Mouse (Mus musculus) thymus, postnatal 14 days (tissue): ENCODE data around the gene Wbp4.
A peak's percentile ranks its signal among the peaks of the same experiment; 100 is the strongest.
"Not testable (repeated sequence)": the region's sequence is repeated elsewhere in the genome, so short reads cannot be mapped to it uniquely, and the experiment has no call there.

Experiments
- DNase-seq: peaks from one replicate; pipeline ENCODE4 v3.0.0; 2021

The Wbp4 gene

DNA sequence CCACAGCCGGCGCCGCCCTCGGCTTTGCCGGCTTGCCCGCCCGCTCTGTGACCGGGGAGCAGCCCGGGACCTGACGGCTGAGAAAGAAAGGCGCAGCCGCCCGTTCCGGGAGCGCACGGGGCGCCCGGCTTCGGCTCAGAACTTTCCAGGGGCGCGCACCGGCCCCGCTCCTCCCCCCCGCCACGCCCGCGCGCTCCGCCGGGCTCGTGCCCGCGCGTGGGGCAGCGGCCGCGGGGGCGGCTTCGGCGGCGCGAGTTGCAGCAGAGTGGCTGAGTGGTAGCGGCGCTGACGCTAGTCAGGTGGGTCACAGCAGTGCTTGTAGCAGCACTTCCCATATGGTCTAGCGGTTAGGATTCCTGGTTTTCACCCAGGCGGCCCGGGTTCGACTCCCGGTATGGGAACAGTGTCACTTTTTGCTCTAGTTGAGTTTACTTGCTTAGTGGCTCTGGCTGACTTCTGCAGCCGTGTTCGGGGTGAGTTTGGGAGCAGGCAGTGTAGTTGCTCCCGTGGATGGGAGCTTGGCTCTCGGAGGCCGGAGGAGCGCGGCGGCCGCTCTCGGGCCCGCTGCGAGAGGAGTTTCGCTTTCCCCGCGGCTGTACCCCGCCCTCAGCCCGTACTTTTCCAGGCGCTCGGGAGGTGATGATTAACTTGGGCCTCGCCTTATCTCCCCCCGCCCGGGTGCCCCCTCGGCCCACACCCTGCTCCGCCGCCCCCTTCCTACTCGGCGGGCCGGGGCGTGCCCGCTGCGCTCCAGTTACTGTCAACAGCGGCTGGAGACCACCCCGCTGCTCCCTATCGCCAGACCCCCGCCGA is at the start of gene Wbp4:
Wbp4 (minus strand) TSS at position 182 of the 813 bp plus-strand sequence.
- peak; percentile 94 for DNase-seq

DNA sequence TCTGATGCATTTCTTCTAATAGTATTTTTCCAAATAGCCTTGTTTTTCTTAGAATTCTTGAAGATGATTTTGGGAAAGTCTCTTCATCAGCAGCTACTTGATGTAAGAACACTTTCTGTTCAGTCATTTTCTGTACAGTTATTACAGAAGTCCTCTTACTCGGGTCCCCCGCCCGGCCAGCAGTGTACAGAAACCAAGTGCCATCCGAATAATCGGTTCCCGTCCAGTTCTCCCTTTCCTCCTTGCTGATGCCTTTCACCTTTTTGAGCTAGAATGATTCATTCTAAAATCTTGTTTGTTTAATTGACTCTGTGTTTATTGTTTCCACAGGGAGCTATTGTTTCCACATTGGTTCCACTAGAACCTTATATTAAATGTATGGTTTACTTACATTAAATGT is 49.4 kb upstream of the Wbp4 start:
- DNase-seq: no peak

- DNase-seq: peak; percentile 50
Measured at GRCm38 (mm10) chr14:79529581-79530554, 48.5 kb upstream of the Wbp4 start.

- DNase-seq: no peak
Measured at GRCm38 (mm10) chr14:79527704-79528103, 46.4 kb upstream of the Wbp4 start.

- DNase-seq: not testable (repeated sequence)
Measured at GRCm38 (mm10) chr14:79526106-79526505, 44.8 kb upstream of the Wbp4 start.

DNA sequence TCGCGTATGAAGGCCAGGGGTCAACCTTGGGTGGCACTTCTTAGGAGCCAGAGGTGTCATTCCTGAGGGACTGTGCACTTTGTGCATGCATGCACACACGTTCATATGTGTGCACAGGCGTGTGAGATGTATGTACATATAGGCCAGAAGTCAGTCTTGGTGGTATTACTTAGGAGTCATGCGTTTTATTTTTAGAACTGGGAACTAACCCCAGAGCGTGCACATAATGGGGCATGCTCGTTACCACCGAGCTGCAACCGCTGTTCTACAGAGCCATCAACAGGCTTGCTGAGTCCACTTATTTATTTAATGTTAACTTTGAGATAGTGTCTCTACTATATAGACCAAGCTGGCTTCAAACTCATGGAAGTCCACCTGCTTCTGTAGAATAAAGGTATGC is 41.1 kb upstream of the Wbp4 start:
- DNase-seq: peak; percentile 51

- peak; percentile 68 for DNase-seq
Measured at GRCm38 (mm10) chr14:79521471-79522117, 40.3 kb upstream of the Wbp4 start.

- DNase-seq: no peak
Measured at GRCm38 (mm10) chr14:79521056-79521455, 39.7 kb upstream of the Wbp4 start.

GRCm38 (mm10) chr14:79520612-79521011 is 39.3 kb upstream of the Wbp4 start:
- no peak for DNase-seq

DNA sequence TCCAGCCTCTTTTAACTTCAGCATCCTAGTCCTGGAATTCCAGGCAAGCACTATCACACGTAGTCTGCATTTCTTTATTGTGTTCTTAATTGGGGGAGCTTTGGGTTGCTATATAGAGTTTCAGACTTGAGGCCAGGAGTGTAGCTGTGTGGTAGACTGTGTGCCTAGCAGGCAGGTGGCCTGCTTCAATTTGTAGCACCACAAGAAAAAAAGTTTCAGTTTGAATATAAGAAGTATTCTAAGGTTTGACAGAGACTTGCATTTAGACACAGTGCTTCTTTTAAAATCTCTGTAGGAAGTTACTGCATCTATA is 38.3 kb upstream of the Wbp4 start:
- no peak for DNase-seq

GRCm38 (mm10) chr14:79518761-79519662 is 37.7 kb upstream of the Wbp4 start:
- peak; percentile 54 for DNase-seq

GRCm38 (mm10) chr14:79518123-79518522 is 36.8 kb upstream of the Wbp4 start:
- no peak for DNase-seq

DNA sequence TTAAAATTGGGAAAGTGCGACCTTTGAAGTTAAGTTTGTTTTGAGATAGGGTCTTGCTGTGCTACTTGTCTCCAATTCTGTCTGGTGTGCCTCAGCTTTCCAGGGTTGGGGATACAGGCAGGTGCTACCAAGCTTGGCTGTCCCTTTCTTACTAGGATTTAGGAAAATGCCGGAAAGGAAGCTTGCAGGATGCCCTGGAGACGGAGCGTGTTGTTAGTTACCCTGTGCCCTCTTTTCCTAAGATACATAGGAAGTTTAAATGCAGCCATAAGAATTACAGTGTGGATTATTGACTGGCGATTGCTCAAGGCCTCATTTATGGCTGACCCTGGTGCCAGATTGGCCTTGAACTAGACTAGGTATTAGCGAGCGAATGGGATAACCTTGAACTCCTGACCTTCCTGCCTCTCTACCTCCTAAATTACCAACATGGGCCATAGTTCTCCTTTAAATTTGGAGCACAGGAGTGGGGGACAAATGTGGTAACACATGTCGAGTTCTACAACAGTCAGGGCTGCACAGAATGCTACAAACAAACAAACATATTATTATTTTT is 35.9 kb upstream of the Wbp4 start:
- no peak for DNase-seq

DNA sequence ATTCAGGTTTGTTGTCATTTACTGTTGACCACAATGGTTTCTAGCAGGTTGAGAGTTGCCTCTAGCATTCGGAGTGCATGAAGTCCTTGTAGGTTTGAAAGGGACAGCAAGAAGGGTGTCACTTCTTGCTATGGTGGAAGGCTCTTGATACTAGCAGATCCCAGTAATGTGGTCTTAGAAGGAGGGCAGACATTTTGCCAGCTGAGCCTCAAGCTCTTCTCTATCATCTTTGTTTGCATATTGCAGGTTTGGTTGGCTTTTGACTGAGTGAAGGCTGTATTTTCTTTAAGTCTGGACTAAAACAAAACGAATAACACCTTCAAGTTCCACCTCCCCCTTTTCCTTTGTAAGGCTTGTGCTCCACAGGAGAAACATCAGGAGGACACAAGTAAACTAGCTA is 35.4 kb upstream of the Wbp4 start:
- DNase-seq: peak; percentile 30

DNA sequence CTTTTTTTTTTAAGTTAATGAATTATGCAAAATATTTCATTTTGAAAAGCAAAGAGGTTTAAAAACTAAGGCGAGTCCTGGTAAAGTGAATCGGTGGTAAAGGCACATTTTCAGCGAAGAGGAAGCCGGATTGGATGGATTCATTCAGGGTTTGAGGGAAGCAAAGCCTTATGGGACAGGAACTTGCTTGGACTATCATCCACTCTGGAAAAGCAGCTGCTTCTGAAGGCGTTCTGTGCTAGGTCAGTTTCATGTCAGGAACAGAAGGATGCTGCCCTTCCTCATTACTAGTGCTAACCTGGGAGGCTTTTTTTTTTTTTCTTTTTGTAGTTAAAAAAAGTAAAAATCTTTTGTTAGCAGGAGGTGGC is 34.9 kb upstream of the Wbp4 start:
- DNase-seq: peak; percentile 39

DNA sequence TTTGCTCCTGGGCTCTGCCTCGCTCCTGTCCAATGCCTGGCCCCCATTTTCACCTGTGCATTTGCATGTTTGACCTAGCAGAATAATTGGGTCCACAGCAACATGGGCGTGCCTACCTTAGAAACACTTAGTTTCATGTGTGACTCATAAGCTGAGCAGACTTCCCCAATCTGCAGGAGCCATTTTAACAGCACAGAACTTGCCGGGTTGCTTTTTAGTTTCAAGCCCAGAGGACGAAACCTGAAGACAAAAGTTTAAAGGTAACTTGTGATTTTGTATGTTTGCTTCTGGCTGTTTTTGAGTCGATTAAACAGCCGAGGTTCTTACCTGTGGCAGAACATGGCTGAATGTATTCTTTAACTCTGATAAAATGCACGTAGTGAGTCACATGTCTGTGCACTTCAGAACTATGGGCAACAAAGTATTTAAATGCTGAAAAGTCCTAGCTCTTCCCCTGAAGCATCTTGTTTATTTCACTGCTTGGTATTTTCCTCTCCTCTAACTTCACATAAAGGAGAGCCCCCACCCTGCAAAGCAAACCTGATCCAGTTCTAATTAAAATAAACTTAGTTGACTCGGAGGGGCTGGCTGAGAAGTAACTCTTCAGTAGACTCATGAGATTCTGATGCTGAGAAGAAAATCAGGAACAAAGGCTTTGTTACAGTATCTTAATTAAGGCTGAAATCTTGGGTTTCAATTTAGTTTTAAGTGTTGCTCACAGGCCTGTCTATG is 34.4 kb upstream of the Wbp4 start:
- DNase-seq: peak; percentile 70

- no peak for DNase-seq
Measured at GRCm38 (mm10) chr14:79515100-79515499, 33.8 kb upstream of the Wbp4 start.

- DNase-seq: peak; percentile 57
Measured at GRCm38 (mm10) chr14:79513951-79514350, 32.6 kb upstream of the Wbp4 start.

DNA sequence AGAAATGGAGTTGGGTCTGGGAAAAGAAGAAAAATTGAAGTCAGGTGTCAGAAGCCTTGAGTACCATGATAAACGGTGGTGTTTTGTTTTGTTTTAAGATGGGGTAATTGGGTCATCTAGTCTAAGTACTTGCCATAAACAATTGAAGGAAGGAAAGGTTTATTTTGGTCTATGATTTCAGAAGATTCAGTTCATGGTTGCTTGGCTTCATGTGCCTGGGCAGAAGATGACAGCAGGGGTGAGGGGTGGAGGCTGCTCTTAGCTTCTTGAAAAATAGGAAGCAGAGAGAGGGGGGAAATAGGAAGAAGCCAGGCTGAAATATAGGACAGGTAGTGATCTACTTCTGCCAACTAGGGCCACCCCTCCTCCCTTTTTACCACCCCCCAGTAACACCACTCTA is 30.2 kb upstream of the Wbp4 start:
- no peak for DNase-seq

GRCm38 (mm10) chr14:79508662-79509305 is 27.5 kb upstream of the Wbp4 start:
- no peak for DNase-seq

- DNase-seq: no peak
Measured at GRCm38 (mm10) chr14:79507846-79508245, 26.5 kb upstream of the Wbp4 start.
